Mouse (Mus musculus): ENCODE measurements around the gene Scd3. TPM values are rescaled to one million over a fixed set of nuclear protein-coding genes. Genes with fewer than 3 reads are reported as not detected.

Scd3 gene
- total RNA-seq (2021), result not detected in 2 replicates
- long read RNA-seq, result 0 reads

- DNase-seq, result no peak
Observed at GRCm38 (mm10) chr19:44203015-44203564, at the start of gene Scd3. TSS of gene Scd3 (plus strand) at chr19:44203269.

- DNase-seq, result no peak
Observed at GRCm38 (mm10) chr19:44153781-44154180, 49.3 kb upstream of the Scd3 start.

- no peak for DNase-seq
Observed at GRCm38 (mm10) chr19:44157005-44157404, 46.1 kb upstream of the Scd3 start.

GRCm38 (mm10) chr19:44159386-44159785 lies 43.7 kb upstream of the Scd3 start:
- no peak for DNase-seq

GRCm38 (mm10) chr19:44161515-44161914 lies 41.6 kb upstream of the Scd3 start:
- DNase-seq, result no peak

- no peak for DNase-seq
Observed at GRCm38 (mm10) chr19:44174835-44175234, 28.2 kb upstream of the Scd3 start.

GRCm38 (mm10) chr19:44176741-44177140 lies 26.3 kb upstream of the Scd3 start:
- no peak for DNase-seq

- no peak for DNase-seq
Observed at GRCm38 (mm10) chr19:44180502-44180901, 22.6 kb upstream of the Scd3 start.

GRCm38 (mm10) chr19:44183968-44184367 lies 19.1 kb upstream of the Scd3 start:
- no peak for DNase-seq

- no peak for DNase-seq
Observed at GRCm38 (mm10) chr19:44189056-44189455, 14.0 kb upstream of the Scd3 start.

- no peak for DNase-seq
Observed at GRCm38 (mm10) chr19:44192342-44192741, 10.7 kb upstream of the Scd3 start, which contains the start of gene Pkd2l1. TSS of gene Pkd2l1 (minus strand) at chr19:44192442.

GRCm38 (mm10) chr19:44193906-44194305 lies 9.2 kb upstream of the Scd3 start:
- no peak for DNase-seq

- DNase-seq, result peak; percentile 76
Observed at GRCm38 (mm10) chr19:44195138-44195537, 7.9 kb upstream of the Scd3 start.

- no peak for DNase-seq
Observed at GRCm38 (mm10) chr19:44197053-44197852, 5.8 kb upstream of the Scd3 start.

GRCm38 (mm10) chr19:44198494-44198893 lies 4.6 kb upstream of the Scd3 start:
- no peak for DNase-seq

- peak; percentile 10 for DNase-seq
Observed at GRCm38 (mm10) chr19:44198964-44199363, 4.1 kb upstream of the Scd3 start.

GRCm38 (mm10) chr19:44207079-44207478 lies 4.0 kb downstream of the Scd3 start:
- DNase-seq, result no peak

GRCm38 (mm10) chr19:44215255-44215654 lies 12.2 kb downstream of the Scd3 start:
- no peak for DNase-seq

GRCm38 (mm10) chr19:44217958-44218525 lies 15.0 kb downstream of the Scd3 start:
- DNase-seq, result no peak

- DNase-seq, result no peak
Observed at GRCm38 (mm10) chr19:44225728-44226127, 22.7 kb downstream of the Scd3 start.

- DNase-seq, result no peak
Observed at GRCm38 (mm10) chr19:44229776-44230175, 26.7 kb downstream of the Scd3 start.

GRCm38 (mm10) chr19:44230212-44230611 lies 27.1 kb downstream of the Scd3 start:
- no peak for DNase-seq

- DNase-seq, result no peak
Observed at GRCm38 (mm10) chr19:44231608-44232151, 28.6 kb downstream of the Scd3 start.

Data from adrenal gland, postnatal 25 days (tissue).